Mouse (Mus musculus) left cerebral cortex, postnatal 14 days (tissue): ENCODE measurements around the gene Zic5. TPM values are rescaled to one million over a fixed set of nuclear protein-coding genes. Genes with fewer than 3 reads are reported as not detected.

Experiments used
- DNase-seq, 2 experiments: peaks; one replicate each; pipeline ENCODE4 v3.0.0; 2021 to 2022; ENCODE audit warnings: low spot score in 2 of 2, mixed read lengths in 1 of 2
- intact Hi-C: fragments of 180-260 bp; cut with DNase I; formaldehyde crosslinking; loops from one replicate; pipeline ENCODE4 v1.15.1; 2025
- total RNA-seq, 2 experiments: library from RNA; stranded (reverse); gene quantifications; 2 replicates each; pipeline ENCODE4 v1.2.3; 2021

Gene Zic5
- total RNA-seq, 2 experiments from 2014 or later: 3.2 to 4.7 TPM

GRCm38 (mm10) chr14:122482081-122483023 is 16.9 kb upstream of the Zic5 start:
- intact Hi-C loops: no loop called here
- no peak for DNase-seq

DNA sequence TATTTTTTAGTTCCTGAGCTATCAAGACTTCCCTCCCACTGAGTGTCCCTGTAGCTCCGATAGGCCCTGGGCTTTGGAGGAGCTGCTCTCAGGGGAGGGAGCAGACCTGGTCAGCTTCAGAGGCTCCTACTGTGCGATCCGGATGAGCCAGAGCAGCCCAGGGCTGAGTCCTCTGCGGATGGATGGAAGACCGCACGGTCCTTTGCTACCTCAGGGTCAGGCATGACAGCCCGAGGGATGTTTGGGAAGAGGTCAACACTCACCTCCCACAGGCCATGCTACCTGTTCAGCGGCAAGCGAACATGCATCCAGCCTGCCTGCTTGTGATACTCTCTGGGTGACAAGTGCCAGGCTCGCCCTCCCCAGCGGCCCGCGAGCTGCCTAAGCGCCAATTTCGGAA is 15.7 kb upstream of the Zic5 start:
- intact Hi-C loops: no loop called here
- DNase-seq: no peak

DNA sequence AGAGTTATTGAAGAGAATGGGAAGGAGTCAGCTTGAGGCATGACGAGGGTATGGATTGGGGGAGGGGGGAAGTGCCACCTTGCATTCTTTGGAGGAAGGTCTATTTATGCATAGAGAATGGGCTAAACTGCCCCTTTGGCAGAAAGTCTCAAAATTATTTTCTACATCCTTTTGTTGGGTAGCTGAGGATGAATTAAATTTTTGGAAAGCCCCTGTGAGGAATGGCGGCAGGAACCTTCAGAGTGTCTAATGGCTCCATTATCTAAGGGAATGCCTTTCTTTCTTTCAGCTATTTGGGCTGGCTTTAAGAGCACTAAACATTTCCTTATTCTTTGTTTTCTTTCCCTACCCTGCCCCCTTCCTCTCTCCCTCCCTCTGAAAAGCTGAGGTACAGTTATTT is 14.9 kb upstream of the Zic5 start:
- no peak for DNase-seq
- intact Hi-C loops: no loop called here

DNA sequence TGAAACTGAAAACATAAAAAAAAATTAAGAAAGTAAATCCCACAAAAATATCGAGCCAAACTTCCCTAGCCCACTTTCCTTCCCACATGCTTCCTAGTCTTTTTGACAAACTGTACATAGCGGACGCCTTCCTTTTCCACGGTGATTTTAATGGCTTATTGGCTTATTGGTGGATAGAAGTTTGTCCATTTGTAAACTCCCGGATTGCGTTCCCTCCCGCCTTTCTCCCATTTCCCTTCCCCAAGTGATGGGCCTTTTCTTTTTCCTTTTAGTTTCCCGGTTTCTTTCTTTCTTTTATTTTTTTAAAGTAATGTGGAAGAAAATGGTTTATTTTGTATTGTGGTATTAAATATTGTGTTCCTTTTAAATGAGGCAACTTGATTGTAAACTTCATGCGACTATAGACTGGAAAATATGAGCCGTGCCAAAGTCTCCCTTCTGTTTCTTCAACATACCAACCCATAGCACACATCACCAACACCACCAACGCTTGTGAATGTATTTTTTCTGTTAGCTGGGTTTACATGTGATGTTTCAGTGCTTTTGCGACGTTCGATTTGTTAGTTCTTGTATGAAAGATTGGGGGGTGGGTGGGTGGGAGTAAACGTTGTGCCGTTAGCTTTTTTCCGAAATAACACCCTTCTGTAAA is 14.1 kb upstream of the Zic5 start:
- intact Hi-C loops: loop anchor here (5.0 kb wide), 2 partner anchors 72 to 252 kb away; no protein-coding TSS in a partner anchor
- DNase-seq: no peak

GRCm38 (mm10) chr14:122478574-122479011 is 13.1 kb upstream of the Zic5 start:
- DNase-seq: no peak
- intact Hi-C loops: loop anchor here (5.0 kb wide), 2 partner anchors 71 to 251 kb away; no protein-coding TSS in a partner anchor

DNA sequence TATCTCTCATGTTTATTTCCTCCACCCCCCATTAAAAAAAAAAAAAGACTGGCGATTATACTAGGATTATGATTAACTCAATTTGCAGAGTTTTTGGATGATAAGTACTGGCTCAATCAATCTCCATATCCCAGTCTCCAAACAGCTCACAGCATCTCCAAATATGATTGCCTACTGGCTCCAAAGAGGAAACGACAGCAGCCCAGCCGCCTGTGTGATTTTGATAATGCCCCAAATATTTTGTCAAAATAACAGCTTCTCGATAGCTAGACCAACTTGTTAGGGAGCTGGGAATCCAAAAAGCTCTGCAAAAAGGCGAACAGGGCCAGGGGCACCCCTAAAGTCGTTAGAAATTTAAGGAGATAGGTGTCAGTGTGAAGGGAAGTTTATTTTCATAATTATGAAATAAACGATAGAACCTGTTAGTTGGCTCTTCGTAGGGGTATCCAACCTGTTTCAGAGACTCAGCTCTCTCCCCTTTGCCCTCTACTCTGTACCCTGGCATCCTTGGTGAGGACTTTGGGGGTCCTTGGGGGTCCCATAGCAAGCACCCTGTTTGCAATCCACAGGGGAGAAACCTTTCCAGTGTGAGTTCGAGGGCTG is 12.6 kb upstream of the Zic5 start:
- intact Hi-C loops: loop anchor here (5.0 kb wide), 2 partner anchors 71 to 251 kb away; no protein-coding TSS in a partner anchor
- DNase-seq: no peak

DNA sequence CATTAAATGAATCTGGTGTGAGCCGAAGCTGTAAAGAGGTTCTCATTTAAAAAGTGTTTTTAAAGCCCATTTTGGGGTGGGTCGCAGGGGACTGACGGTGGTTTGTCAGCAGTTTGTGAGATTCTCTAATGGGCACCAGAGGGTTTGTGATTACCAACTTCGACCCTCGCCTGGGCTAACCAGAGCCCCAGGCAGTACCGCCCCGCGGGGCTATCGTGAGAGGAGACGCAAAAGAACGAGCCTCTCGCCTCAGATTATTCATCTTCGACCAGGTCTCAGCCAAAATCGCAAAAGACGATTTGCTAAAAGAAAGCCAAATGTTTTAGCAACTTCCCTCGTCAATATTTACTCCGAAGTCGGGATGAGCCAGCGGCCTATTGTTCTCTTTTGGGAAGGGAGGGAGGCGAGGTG is 11.8 kb upstream of the Zic5 start:
- intact Hi-C loops: loop anchor here (5.0 kb wide), 2 partner anchors 70 to 250 kb away; no protein-coding TSS in a partner anchor
- DNase-seq: no peak

GRCm38 (mm10) chr14:122476822-122477215 is 11.3 kb upstream of the Zic5 start:
- DNase-seq: no peak
- intact Hi-C loops: loop anchor here (5.0 kb wide), 2 partner anchors 70 to 250 kb away; no protein-coding TSS in a partner anchor

DNA sequence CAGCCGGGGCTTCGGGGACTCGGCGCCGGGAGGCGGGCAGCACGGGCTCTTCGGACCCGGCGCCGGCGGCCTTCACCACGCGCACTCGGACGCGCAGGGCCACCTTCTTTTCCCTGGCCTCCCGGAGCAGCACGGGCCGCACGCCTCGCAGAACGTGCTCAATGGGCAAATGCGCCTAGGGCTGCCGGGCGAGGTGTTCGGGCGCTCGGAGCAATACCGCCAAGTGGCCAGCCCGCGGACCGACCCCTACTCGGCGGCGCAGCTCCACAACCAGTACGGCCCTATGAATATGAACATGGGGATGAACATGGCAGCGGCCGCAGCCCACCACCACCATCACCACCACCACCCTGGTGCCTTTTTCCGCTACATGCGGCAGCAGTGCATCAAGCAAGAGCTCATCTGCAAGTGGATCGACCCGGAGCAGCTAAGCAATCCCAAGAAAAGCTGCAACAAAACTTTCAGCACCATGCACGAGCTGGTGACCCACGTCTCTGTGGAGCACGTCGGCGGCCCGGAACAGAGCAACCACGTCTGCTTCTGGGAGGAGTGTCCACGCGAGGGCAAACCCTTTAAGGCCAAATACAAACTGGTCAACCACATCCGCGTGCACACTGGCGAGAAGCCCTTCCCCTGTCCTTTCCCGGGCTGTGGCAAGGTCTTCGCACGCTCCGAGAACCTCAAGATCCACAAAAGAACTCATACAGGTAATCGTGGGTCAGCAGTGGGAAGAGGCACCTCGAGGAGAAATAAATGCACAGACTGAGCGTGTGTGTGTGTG is 10.8 kb upstream of the Zic5 start:
- no peak for DNase-seq
- intact Hi-C loops: loop anchor here (5.0 kb wide), 2 partner anchors 69 to 249 kb away; no protein-coding TSS in a partner anchor

DNA sequence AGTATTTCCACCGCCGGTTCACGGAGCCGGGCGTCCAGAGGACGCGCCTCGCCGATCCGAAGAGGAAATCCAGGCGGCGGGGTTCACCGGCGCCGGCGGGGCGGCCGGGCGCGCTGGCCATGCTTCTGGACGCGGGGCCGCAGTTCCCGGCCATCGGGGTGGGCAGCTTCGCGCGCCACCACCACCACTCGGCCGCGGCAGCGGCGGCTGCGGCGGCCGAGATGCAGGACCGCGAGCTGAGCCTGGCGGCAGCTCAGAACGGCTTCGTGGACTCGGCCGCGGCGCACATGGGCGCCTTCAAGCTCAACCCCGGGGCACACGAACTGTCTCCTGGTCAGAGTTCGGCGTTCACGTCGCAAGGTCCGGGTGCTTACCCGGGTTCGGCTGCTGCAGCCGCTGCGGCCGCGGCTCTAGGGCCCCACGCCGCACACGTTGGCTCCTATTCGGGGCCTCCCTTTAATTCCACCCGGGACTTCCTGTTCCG is 10.1 kb upstream of the Zic5 start:
- DNase-seq: no peak
- intact Hi-C loops: loop anchor here (5.0 kb wide), 2 partner anchors 68 to 248 kb away; no protein-coding TSS in a partner anchor

DNA sequence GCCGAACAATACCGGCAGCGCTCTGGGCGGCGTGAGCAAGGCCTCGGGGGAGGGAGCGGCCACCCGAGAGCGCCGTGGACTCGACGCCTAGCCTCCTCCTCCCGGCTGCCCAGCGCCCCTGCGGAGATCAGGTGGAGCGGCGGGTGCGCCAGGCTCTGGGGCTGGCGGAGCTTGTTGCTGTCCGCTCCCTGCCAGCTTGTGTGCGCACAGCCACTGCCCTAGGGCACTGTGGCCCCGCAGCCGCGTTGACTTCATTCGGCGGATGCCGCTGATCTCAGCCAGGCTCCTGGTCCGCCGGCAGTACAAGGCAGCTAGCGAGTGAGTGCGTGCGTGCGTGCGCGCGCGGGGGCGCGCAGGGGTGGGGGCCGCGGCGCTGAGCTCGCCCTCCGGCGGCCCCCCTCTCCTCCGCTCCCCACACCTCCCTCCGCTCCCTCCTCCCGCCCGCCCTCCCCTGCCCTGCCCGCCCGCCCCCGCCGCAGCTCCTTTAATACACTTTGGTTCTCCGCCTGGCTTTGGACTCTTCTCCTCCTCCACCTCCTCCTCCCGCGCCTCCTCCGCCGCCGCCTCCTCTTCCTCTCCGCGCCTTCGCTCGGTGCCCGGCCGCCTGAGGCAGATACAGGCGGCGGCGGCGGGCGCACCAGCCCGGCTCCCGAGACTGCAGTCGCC is 9.5 kb upstream of the Zic5 start, which contains the start of gene Zic2:
Gene Zic2, plus strand, starts transcription at position 545 of the 666 bp plus-strand sequence.
- intact Hi-C loops: loop anchor here (5.0 kb wide), 3 partner anchors 68 to 248 kb away; no protein-coding TSS in a partner anchor
- peak in 1 of 2 experiments; percentile 44 for DNase-seq

- intact Hi-C loops: loop anchor here (5.0 kb wide), 1 partner anchor 97 kb away; no protein-coding TSS in a partner anchor
- DNase-seq: no peak
Measured at GRCm38 (mm10) chr14:122474041-122474890, 8.8 kb upstream of the Zic5 start.

DNA sequence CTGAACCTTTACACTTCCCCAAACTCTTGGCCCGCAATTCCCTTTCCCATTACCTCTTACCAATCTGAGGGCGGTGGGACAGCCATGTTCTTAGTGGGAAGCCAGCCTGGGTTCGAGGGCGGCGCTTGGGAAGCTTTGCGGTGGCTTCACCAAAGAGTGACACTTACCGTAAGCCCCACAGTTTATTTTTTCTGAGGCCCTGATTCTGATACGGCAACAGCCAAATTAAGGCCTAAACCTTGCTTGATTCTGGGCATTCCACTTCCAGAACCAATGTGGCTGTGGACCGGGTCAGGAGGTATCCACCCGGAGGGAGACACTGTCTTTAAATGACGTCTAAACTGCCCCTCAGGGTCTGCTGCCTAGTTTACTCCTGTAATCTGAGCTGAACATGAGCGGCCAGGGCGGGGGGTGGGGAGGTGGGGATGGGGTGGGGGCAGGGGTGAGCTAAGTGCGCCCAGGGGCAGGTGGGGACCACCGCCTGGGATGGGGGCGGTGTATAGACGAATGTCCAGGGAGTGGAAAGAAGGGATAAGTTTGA is 7.8 kb upstream of the Zic5 start:
- intact Hi-C loops: loop anchor here (5.0 kb wide), 1 partner anchor 96 kb away; no protein-coding TSS in a partner anchor
- DNase-seq: no peak

GRCm38 (mm10) chr14:122472647-122473046 is 7.2 kb upstream of the Zic5 start:
- intact Hi-C loops: loop anchor here (5.0 kb wide), 1 partner anchor 95 kb away; no protein-coding TSS in a partner anchor
- DNase-seq: no peak

GRCm38 (mm10) chr14:122472161-122472560 is 6.7 kb upstream of the Zic5 start:
- no peak for DNase-seq
- intact Hi-C loops: loop anchor here (5.0 kb wide), 1 partner anchor 95 kb away; no protein-coding TSS in a partner anchor

DNA sequence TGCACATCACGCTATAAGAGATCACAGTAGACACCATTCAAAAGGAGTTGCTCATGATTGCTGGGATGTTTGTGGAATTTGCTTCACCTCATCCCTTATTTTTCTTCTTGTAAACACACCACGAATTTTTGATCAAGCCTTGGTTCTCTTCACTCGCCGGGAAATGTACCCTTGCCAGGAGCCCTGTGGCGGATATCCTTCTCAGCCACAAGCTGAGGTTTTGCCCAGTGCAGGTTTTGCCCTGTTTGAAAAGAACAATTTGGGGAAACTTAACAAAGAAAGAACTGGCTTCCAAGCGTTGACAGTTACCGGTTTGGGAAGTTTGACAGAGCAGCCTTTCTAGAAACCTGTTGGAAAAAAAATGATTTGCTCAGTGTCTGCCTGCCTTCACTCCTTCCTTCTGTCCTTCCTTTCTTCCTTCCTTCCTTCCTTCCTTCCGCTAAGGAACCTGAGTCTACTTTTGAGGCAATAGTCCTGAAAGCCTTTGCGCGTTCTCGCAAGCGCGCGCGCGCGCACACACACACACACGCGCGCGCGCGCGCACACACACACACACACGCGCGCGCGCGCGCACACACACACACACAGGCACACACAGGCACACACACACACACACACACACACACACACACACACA is 6.1 kb upstream of the Zic5 start:
- DNase-seq: no peak
- intact Hi-C loops: loop anchor here (5.0 kb wide), 1 partner anchor 94 kb away; no protein-coding TSS in a partner anchor
